Mouse (Mus musculus): ENCODE data around the gene Slc22a1. TPM values are rescaled to one million over a fixed set of nuclear protein-coding genes. Genes with fewer than 3 reads are reported as not detected.

Gene Slc22a1
- total and polyA plus RNA-seq, 2 experiments = 487 to 527 TPM

DNA sequence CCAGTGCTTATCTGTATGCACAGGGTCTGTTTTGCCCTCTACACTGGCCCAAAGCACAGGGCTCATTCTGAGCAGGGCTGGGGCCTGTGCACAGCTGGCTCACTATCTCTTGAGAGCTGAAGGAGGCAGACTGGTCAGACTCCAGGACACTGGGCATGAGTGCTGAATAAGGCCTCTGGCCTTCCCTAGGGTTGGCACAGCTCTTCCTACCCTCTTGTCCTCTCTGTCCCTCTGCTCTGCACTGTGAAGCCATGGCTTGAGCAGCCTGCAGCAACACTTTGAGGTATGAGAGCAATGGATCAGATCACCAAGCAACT is 6.3 kb downstream of the Slc22a1 start:
- TF ChIP-seq POLR2A (IDR thresholded peaks at IDR 0.05; ENCODE audit: extremely low read depth, insufficient read depth, low read length) = no peak
- TF ChIP-seq CTCF (IDR thresholded peaks at IDR 0.05; ENCODE audit: low read depth, low read length) = no peak
- Histone ChIP-seq H3K79me2 (ENCODE audit: control insufficient read depth, insufficient read depth, low read length) (peaks cover 10% of the 10 kb centered on the region; the same call in 1 of the 2 replicates), H3K27me3 (ENCODE audit: control insufficient read depth, insufficient read depth, low read length) (no peaks in the 10 kb centered on the region), H3K27ac (replicated peaks; ENCODE audit: insufficient read depth, low read depth, low read length) (no peak overlapping the region), H3K4me3 (ENCODE audit: insufficient read depth, low read depth, low read length) (no peak overlapping the region), H3K9ac (ENCODE audit: low read depth, low read length) (no peak overlapping the region), H3K4me1 (ENCODE audit: control insufficient read depth, insufficient read depth, low read length) (peaks cover 37% of the 10 kb centered on the region), H3K36me3 (ENCODE audit: control insufficient read depth, insufficient read depth, low read length) (0 out of 2 replicates have a peak, but pooled peaks cover 3% of the 10 kb centered on the region)
- DNase-seq (ENCODE audit: extremely low read depth, low read depth, low spot score) = peak; percentile 71

DNA sequence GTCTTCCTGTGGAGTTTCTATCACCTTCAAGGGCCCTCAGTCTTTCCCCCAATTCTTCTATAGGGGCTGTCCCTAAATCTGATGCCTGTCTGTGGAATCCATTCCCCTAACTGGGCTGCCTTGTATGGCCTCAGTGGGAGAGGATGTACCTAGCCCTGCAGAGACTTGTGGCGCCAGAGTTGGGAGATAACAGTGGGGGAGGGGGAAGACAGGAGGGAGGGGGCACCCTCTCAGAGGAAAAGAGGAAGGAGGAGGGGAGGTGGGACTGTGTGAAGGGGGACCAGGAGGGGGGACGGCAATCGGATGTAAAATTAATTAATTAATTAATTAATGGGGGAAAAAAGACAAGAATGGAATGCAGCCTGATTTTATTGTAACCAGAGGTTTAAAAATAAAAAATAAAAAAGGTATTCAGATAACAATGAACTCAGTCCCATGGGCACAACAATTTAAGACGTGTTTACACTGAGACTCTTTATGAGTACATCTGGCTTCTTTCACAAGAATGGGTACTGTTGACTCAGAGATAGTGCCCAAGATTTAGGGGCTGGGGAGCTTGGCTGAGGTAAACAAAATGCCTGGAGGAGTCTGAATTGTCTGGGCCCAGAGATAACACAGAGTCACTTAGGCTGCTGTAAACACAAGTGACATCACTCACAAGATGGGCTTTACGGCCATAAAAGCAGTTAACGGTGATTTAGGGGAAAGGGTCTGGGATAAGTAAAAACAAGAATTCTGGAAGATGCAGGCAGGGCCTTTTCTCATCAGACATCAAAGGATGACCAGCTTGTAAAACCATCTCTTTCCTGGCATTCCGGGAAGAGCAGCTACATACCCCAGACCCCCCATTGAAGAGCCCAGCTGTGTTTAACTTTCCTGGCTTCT is 6.9 kb downstream of the Slc22a1 start:
- H3K36me3 ChIP-seq (ENCODE audit: control insufficient read depth, insufficient read depth, low read length) = peaks cover 3% of the 10 kb centered on the region; the same call in 1 of the 2 replicates
- H3K9ac ChIP-seq (ENCODE audit: low read depth, low read length) = no peak overlapping the region
- peaks cover 41% of the 10 kb centered on the region for H3K4me1 ChIP-seq (ENCODE audit: control insufficient read depth, insufficient read depth, low read length)
- no peak for DNase-seq (ENCODE audit: extremely low read depth, low read depth, low spot score)
- WGBS = 70% methylated on average over 7 of the region's 7 CpGs
- no peak overlapping the region for H3K27ac ChIP-seq (replicated peaks; ENCODE audit: insufficient read depth, low read depth, low read length)
- TF ChIP-seq CTCF (IDR thresholded peaks at IDR 0.05; ENCODE audit: low read depth, low read length) (no peak), POLR2A (IDR thresholded peaks at IDR 0.05; ENCODE audit: extremely low read depth, insufficient read depth, low read length) (no peak)
- no peak overlapping the region for H3K4me3 ChIP-seq (ENCODE audit: insufficient read depth, low read depth, low read length)
- peaks cover 9% of the 10 kb centered on the region; the same call in 1 of the 2 replicates for H3K79me2 ChIP-seq (ENCODE audit: control insufficient read depth, insufficient read depth, low read length)
- no peaks in the 10 kb centered on the region for H3K27me3 ChIP-seq (ENCODE audit: control insufficient read depth, insufficient read depth, low read length)

DNA sequence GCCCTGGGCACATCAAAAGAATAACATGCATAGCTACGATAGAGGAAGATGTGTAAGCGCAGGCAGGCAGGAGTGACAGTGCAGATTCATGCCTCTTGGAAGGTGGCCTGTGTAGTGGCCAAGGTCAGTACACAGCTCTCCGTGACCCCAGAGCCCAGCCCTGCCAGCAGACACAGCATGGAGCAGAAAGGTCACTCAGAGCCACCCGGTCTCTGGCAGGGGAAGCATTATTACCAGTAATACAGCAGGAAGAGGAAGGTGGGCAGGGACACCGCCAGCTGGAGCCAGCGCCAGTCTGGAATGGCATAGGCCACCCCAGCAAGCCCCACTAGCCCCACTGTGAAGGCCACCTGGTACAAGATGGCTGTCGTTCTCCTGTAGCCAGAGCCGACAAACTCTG is 11.5 kb downstream of the Slc22a1 start:
- H3K9ac ChIP-seq (ENCODE audit: low read depth, low read length) = 0 out of 2 replicates have a peak overlapping the region, but pooled peaks have one; percentile 9
- peaks cover 10% of the 10 kb centered on the region; the same call in 1 of the 2 replicates for H3K36me3 ChIP-seq (ENCODE audit: control insufficient read depth, insufficient read depth, low read length)
- H3K4me1 ChIP-seq (ENCODE audit: control insufficient read depth, insufficient read depth, low read length) = peaks cover 27% of the 10 kb centered on the region
- H3K4me3 ChIP-seq (ENCODE audit: insufficient read depth, low read depth, low read length) = no peak overlapping the region
- peak; percentile 89 for DNase-seq (ENCODE audit: extremely low read depth, low read depth, low spot score)
- 28% methylated on average over 8 of the region's 8 CpGs for WGBS
- H3K79me2 ChIP-seq (ENCODE audit: control insufficient read depth, insufficient read depth, low read length) = no peaks in the 10 kb centered on the region
- peak overlapping the region; percentile 56 for H3K27ac ChIP-seq (replicated peaks; ENCODE audit: insufficient read depth, low read depth, low read length)
- no peaks in the 10 kb centered on the region for H3K27me3 ChIP-seq (ENCODE audit: control insufficient read depth, insufficient read depth, low read length)
- TF ChIP-seq POLR2A (IDR thresholded peaks at IDR 0.05; ENCODE audit: extremely low read depth, insufficient read depth, low read length) = no peak
- 0 out of 2 replicates have a peak, but pooled peaks have one; percentile 15 for TF ChIP-seq CTCF (IDR thresholded peaks at IDR 0.05; ENCODE audit: low read depth, low read length)

DNA sequence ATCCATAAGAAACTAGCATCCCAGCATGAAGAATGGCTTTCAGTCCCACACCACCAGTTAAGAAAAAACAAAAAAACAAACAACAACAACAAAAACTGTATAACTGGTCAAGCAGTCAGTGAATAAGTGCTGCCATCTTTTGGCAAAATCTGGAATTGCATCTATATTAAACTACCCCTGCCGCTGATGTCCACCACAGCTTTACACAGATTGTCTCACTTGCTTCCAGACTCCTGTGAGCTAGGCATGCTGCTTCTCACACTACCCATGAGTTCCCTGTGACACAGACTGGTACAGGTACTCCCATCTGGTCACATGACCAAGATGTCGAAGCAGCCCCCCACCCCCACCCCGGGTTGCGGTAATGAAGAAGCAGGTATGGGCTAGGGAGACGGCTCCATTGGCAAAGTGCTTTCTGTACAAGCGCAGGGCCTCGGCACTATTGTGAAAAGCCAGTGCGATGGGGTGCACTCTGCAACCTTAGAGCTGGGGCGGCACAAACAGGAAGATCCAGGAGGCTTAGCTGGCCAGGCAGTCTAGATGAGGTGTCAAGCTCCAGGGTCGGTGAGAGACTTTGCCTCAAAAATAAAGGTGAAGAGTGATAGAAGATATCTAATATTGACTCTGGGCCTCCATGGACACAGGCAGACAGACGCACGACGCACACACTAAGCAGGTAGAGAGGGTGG is 14.9 kb downstream of the Slc22a1 start:
- H3K36me3 ChIP-seq (ENCODE audit: control insufficient read depth, insufficient read depth, low read length) = peaks cover 25% of the 10 kb centered on the region
- WGBS = 54% methylated on average over 13 of the region's 13 CpGs
- no peak overlapping the region for H3K9ac ChIP-seq (ENCODE audit: low read depth, low read length)
- H3K27ac ChIP-seq (replicated peaks; ENCODE audit: insufficient read depth, low read depth, low read length) = no peak overlapping the region
- H3K79me2 ChIP-seq (ENCODE audit: control insufficient read depth, insufficient read depth, low read length) = no peaks in the 10 kb centered on the region
- H3K27me3 ChIP-seq (ENCODE audit: control insufficient read depth, insufficient read depth, low read length) = no peaks in the 10 kb centered on the region
- no peak overlapping the region for H3K4me3 ChIP-seq (ENCODE audit: insufficient read depth, low read depth, low read length)
- H3K4me1 ChIP-seq (ENCODE audit: control insufficient read depth, insufficient read depth, low read length) = peaks cover 32% of the 10 kb centered on the region
- DNase-seq (ENCODE audit: extremely low read depth, low read depth, low spot score) = no peak
- TF ChIP-seq POLR2A (IDR thresholded peaks at IDR 0.05; ENCODE audit: extremely low read depth, insufficient read depth, low read length) = no peak
- TF ChIP-seq CTCF (IDR thresholded peaks at IDR 0.05; ENCODE audit: low read depth, low read length) = peak; percentile 33; the same call in 1 of the 2 replicates

DNA sequence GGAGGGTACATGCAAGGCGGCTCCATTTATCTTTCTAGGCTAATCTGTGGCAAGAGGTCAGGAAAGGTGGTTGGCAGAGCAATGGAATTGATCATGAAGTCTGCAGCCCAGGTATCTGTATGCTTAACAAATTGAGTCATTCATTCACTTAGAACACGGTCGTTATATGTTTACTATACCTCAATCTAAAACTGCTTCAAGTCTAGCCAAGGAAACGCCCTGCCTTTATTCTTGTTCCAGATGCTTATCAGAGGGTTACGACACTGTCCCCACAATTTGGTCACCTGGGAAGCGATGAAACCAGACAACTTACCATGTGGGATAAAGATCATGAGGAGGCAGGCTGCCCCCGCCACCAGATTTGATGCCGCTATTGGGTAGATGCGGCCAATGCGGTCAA is 16.4 kb downstream of the Slc22a1 start:
- no peaks in the 10 kb centered on the region for H3K27me3 ChIP-seq (ENCODE audit: control insufficient read depth, insufficient read depth, low read length)
- 27% methylated on average over 10 of the region's 10 CpGs for WGBS

More for the DNA sequence above, 16.4 kb downstream of the Slc22a1 start:
- H3K27ac ChIP-seq (replicated peaks; ENCODE audit: insufficient read depth, low read depth, low read length) = no peak overlapping the region; the same call in 1 of the 2 replicates
- H3K9ac ChIP-seq (ENCODE audit: low read depth, low read length) = no peak overlapping the region
- peaks cover 35% of the 10 kb centered on the region for H3K36me3 ChIP-seq (ENCODE audit: control insufficient read depth, insufficient read depth, low read length)
- peaks cover 21% of the 10 kb centered on the region for H3K4me1 ChIP-seq (ENCODE audit: control insufficient read depth, insufficient read depth, low read length)
- no peak for TF ChIP-seq CTCF (IDR thresholded peaks at IDR 0.05; ENCODE audit: low read depth, low read length)
- TF ChIP-seq POLR2A (IDR thresholded peaks at IDR 0.05; ENCODE audit: extremely low read depth, insufficient read depth, low read length) = no peak
- peak; percentile 97 for DNase-seq (ENCODE audit: extremely low read depth, low read depth, low spot score)
- H3K4me3 ChIP-seq (ENCODE audit: insufficient read depth, low read depth, low read length) = no peak overlapping the region
- no peaks in the 10 kb centered on the region for H3K79me2 ChIP-seq (ENCODE audit: control insufficient read depth, insufficient read depth, low read length)

Measured in liver, adult 2 months (tissue).